Mouse (Mus musculus) bone marrow, adult 2 months (tissue): ENCODE measurements around the gene Grin2b.

Source experiments
- CTCF ChIP-seq: fragments of 200-500 bp; IDR thresholded peaks from 2 replicates; pipeline ENCODE4 v1.5.1; 2011; ENCODE audit warnings: low read length, control low read depth; ENCODE audit not compliant: control insufficient read depth, insufficient read depth
- POLR2A ChIP-seq: fragments of 200-500 bp; IDR thresholded peaks from 2 replicates; pipeline ENCODE4 v1.6.1; 2011; ENCODE audit warnings: low read depth, mild to moderate bottlenecking, control low read depth, low read length, borderline replicate concordance; ENCODE audit not compliant: control insufficient read depth

- TF ChIP-seq CTCF: no peak
- no peak for TF ChIP-seq POLR2A
These were observed 103.2 kb downstream of the Grin2b start for GRCm38 (mm10) chr6:136070101-136070500.
